Mouse (Mus musculus) forelimb bud, embryonic 11.5 days (tissue): ENCODE results near the gene Gdf3.
"Not testable (repeated sequence)": the region's sequence is repeated elsewhere in the genome, so short reads cannot be mapped to it uniquely, and the experiment has no call there.

ENCODE experiments used
- DNase-seq: peaks from one replicate; pipeline ENCODE4 v3.0.0-alpha.2; 2012; ENCODE audit warnings: low read depth, low spot score

Gene Gdf3

GRCm38 (mm10) chr6:122609771-122610170 lies at the start of gene Gdf3:
Gene Gdf3 (minus strand): TSS chr6:122610087.
- DNase-seq = no peak

- peak; percentile 71 for DNase-seq
Observed at GRCm38 (mm10) chr6:122659567-122659966, 49.7 kb upstream of the Gdf3 start.

GRCm38 (mm10) chr6:122657630-122658029 lies 47.7 kb upstream of the Gdf3 start:
- no peak for DNase-seq

GRCm38 (mm10) chr6:122654301-122654700 lies 44.4 kb upstream of the Gdf3 start:
- no peak for DNase-seq

- no peak for DNase-seq
Observed at GRCm38 (mm10) chr6:122650398-122650980, 40.6 kb upstream of the Gdf3 start.

GRCm38 (mm10) chr6:122649903-122650302 lies 40.0 kb upstream of the Gdf3 start:
- DNase-seq = no peak

GRCm38 (mm10) chr6:122644196-122644595 lies 34.3 kb upstream of the Gdf3 start:
- DNase-seq = not testable (repeated sequence)

- not testable (repeated sequence) for DNase-seq
Observed at GRCm38 (mm10) chr6:122637566-122637965, 27.7 kb upstream of the Gdf3 start.

- DNase-seq = no peak
Observed at GRCm38 (mm10) chr6:122636666-122637065, 26.8 kb upstream of the Gdf3 start.

- DNase-seq = no peak
Observed at GRCm38 (mm10) chr6:122635315-122635714, 25.4 kb upstream of the Gdf3 start.

- DNase-seq = peak; percentile 35
Observed at GRCm38 (mm10) chr6:122633411-122633810, 23.5 kb upstream of the Gdf3 start.

- no peak for DNase-seq
Observed at GRCm38 (mm10) chr6:122627469-122628108, 17.7 kb upstream of the Gdf3 start.

GRCm38 (mm10) chr6:122626110-122626509 lies 16.2 kb upstream of the Gdf3 start, which contains the start of gene Dppa3:
Gene Dppa3 (plus strand): TSS chr6:122626410.
- DNase-seq = no peak

GRCm38 (mm10) chr6:122625156-122625555 lies 15.3 kb upstream of the Gdf3 start:
- DNase-seq = no peak

- DNase-seq = no peak
Observed at GRCm38 (mm10) chr6:122624480-122624879, 14.6 kb upstream of the Gdf3 start.

- no peak for DNase-seq
Observed at GRCm38 (mm10) chr6:122621066-122621465, 11.2 kb upstream of the Gdf3 start.

- DNase-seq = no peak
Observed at GRCm38 (mm10) chr6:122616022-122616421, 6.1 kb upstream of the Gdf3 start.

- DNase-seq = no peak
Observed at GRCm38 (mm10) chr6:122614047-122614446, 4.2 kb upstream of the Gdf3 start.

- DNase-seq = no peak
Observed at GRCm38 (mm10) chr6:122612426-122612825, 2.5 kb upstream of the Gdf3 start.

- DNase-seq = no peak
Observed at GRCm38 (mm10) chr6:122609377-122609728, 534 bp downstream of the Gdf3 start.

- DNase-seq = no peak
Observed at GRCm38 (mm10) chr6:122608434-122609376, 1.2 kb downstream of the Gdf3 start.

- DNase-seq = no peak
Observed at GRCm38 (mm10) chr6:122607700-122608099, 2.2 kb downstream of the Gdf3 start.
